Mouse (Mus musculus) gastrocnemius, postnatal 10 days (tissue): Measurements from ENCODE around the gene Rbl1. TPM values are rescaled to one million over a fixed set of nuclear protein-coding genes. Genes with fewer than 3 reads are reported as not detected.
A peak's percentile ranks its signal among the peaks of the same experiment; 100 is the strongest.
"Not testable (repeated sequence)": the region's sequence is repeated elsewhere in the genome, so short reads cannot be mapped to it uniquely, and the experiment has no call there.

Experiments used
- DNase-seq: peaks from one replicate; pipeline ENCODE4 v3.0.0; 2021; ENCODE audit warnings: mixed read lengths
- total RNA-seq, 2 experiments: library from RNA; stranded (reverse); gene quantifications; 2 replicates each; pipeline ENCODE4 v1.2.3; 2021

Rbl1 gene
- total RNA-seq, 2 experiments from 2014 or later = 5.7 to 6.9 TPM

DNA sequence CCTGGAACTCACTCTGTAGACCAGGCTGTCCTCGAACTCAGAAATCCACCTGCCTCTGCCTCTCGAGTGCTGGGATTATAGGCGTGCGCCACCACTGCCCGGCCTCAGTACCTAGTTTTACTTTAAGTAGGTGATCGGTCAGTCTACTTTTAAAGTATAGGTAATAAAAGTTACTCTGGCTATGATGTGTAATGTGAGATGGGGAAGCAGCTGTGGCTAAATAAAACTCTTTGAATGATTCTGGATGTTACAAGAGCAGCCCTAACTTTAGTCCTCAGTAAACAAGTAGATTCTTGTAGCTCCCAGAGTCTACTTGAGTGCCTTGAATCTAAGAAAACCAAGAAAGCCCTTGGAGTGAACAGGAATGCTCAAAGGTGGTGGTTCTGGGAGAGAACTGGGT, 31.4 kb downstream of the Rbl1 start:
- DNase-seq = no peak

DNA sequence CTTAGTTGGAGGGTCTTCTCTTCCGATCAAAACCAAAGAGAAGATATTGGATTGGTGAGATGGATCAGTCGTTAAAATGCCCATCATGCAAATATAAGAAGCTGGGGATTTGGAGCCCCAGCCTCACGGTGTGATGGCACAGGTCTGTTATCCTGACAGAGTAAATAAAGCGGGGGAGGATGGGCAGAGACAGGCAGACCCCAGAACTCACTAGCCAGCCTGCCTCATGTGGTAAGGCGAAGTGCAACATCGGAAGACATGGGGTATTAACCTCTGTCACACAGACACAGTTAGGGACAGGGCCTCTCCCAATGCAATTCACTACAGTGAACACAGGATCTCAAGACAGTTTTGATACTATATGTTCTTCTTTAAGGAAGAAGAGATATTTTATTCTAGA, 33.7 kb downstream of the Rbl1 start:
- no peak for DNase-seq

DNA sequence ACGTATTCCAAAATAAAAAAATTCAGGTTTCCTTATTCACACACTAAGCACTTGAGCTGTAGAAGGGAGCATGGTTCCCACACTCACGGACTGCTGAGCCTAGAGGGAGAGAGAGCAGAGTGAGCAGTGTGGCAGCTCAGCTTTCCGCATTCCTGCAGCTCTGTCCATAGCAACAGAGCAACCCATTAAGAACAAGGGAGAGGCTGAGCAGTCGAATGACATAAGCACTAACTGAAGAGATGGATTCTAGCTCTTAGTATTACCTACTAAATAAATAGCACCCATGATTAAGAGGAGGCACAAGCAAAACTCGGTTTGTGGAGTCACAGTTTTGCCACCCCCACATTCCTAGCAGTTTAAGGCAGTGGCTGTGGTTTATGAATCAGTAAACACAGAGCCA, 34.2 kb downstream of the Rbl1 start:
- no peak for DNase-seq

DNA sequence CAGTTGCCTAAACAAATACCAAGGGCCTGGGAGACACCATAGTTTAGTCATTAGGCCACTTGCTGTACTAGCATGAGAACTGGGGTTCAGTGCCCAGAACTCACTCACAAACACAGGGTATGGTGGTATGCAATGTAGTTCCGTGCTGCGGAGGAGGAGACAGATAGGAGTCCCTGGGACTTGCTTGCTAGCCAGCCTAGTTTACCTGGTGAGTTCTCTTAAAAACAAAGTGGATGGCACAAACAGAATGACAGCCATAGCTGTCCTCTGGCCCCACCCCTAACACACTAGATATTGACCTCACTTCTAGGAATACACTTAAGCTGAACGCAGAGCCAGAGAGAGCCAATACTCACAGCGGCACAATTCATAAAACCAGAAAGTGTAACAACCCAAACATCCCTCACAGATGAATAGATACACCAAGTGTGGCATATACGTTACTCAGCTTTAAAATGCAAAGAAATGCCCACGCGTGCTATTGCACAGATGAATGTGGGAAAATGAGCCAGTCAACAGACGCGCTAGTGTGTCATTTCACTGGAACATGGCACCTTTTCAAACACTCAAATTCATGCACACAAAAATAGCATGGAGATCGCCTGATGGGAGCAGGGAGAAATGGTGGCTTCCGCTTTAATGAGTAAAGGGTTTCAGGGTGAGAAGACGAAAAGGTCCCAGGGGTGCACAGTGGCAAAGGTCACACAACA, 37.8 kb downstream of the Rbl1 start:
- DNase-seq = no peak

DNA sequence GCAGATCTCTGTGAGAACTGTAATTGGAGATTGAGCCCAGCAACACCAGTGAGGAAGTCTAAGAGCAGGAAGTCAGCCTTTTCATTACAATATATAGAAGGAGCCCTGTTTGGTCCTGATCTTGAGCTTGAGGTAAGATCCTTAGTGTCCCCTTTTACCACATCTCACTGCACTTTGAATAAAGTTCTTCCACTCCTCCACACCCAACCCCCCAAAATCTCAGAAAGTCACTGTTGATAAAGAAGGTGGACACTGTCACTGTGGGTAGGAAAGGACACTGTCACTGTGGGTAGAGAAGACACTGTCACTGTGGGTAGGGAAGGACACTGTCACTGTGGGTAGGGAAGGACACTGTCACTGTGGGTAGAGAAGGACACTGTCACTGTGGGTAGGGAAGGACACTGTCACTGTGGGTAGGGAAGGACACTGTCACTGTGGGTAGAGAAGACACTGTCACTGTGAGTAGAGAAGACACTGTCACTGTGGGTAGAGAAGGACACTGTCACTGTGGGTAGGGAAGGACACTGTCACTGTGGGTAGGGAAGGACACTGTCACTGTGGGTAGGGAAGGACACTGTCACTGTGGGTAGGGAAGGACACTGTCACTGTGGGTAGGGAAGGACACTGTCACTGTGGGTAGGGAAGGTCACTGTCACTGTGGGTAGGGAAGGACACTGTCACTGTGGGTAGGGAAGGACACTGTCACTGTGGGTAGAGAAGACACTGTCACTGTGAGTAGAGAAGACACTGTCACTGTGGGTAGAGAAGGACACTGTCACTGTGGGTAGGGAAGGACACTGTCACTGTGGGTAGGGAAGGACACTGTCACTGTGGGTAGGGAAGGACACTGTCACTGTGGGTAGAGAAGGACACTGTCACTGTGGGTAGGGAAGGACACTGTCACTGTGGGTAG, 38.8 kb downstream of the Rbl1 start:
- DNase-seq = not testable (repeated sequence)

DNA sequence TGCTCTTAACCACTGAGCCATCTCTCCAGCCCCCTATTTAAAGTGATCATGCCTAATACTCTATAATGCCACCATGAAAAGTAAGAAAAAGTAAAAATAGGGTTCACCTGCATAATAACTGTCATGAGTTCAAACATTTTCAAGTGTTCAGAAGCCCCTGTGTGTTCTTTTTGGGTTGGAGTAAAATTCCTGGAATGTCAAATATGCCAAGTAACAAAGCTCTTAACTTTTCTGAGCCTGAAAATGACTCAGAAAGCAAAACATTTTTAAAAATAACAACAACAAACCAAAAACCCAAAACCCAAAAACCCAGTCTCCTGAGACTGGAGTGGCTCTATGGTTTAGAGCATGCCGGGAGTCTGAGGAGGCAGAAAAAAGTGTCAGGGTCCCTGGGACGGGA, 40.2 kb downstream of the Rbl1 start:
- DNase-seq = no peak

DNA sequence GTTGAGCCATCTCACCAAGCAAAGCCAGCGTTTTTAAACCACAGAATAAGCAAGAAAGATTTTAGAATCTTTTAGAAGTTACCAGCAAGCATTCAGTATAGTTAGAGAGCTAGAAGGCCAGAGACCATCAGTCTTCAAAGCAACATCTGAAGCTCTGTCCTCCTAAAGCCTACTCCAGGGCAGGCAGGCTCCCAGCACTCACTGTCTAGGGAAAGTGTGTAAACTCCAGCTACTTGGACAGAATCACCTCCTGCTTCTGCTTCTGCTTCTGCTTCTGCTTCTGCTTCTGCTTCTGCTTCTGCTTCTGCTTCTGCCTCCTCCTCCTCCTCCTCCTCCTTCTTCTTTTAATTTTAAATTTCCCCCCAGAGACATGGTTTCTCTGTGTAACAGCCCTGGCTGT, 48.3 kb downstream of the Rbl1 start:
- DNase-seq = no peak

DNA sequence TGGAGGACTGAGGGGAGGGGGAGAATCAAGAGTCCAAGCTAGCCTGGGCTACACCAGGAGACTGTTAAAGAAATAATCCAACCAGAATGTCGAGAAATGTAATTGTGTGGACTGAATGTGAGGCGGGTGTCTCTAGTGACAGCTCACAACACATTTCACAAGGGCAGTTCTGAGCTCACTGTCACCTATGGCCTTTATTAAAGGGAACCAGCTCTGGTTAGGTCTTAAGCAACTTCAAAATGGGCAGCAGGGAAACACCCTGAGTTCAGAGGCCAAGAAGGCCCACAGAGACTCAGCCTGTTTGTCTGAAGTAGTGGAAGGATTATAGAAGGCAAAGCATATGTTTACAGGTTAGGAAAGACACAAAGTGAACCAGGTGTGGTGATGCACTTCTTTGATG, 51.1 kb downstream of the Rbl1 start:
- DNase-seq = no peak

DNA sequence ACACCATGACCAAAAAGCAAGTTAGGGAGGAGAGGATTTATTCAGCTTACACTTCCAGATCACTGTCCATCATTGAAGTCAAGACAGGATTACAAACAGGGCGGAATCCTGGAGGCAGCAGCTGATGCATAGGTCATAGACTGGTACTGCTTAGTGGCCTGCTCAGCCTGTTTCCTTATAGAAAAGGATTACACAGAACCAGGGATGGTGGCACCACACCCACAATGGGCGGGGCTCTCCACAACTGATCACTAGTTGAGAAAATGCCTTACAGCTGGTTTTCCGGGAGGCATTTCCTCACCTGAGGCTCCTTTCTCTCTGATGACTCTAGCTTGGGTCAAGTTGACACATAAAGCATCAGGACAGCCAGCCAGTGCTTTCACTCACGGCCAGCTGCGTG, 55.9 kb downstream of the Rbl1 start:
- no peak for DNase-seq

DNA sequence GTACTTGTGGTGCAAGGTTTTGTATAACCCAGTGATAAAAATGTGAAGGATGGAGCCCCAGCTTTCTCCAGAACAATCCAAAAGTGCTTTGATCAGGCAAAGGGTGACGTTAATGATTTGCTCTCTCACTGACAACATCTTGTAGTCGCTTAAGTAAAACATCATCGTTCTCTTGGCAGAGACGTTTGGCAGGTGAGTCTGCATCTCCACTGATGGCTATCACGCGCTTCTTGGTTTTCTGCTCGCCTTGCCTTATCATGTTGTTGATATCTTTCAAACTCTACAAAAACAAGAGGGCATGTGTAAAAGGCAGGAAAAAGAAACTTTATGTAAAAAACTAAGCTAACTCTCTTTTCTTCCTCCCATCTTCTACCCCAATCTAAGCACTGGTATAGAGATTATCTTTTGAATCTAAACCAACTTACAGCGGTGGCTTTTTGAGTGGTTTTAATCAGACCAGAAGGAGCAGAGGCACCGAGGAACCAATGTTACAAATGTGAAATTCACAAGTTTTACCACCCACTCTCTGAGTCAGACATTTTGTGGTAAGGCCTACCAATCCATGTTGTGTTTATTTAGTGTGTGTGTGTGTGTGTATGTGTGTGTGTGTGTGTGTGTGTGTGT, 56.8 kb downstream of the Rbl1 start:
- DNase-seq = no peak

DNA sequence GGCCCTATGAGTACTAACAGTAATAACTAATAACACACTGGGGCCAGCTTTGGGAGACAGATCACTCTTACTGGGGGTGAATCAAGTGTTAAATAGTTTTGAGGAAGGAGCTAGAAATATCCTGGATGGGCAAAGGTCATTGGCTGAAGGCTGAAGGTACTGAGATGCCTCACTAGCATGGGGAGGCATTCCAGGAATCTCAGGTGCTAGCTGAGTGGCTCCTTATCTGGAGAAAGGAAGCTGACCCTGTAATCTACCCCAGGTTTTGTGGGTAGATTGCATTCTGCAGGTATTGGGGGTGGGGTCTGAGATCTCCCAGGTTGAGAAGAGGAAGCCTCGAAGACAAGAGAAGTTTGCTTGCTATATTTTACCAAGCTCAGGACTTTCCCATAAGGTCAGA, 59.2 kb downstream of the Rbl1 start:
- DNase-seq = no peak

DNA sequence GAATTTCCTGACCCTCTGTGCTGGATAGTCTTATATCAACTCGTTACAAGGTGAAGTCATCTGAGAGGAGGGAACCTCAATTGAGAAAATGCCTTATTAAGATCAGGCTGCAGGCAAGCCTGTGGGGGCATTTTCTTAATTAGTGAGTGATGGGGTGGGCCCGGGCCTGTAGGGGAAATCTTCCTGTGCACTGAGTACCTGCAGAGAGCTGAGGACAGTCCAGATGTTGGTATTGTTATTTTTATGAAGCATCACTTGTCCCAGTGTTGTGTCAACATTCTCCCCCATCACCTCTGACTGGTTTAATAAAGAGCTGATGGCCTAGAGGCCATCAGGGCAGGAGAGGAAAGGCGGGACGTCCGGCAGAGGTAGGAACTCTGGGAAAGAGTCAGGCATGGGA, 60.2 kb downstream of the Rbl1 start:
- no peak for DNase-seq

DNA sequence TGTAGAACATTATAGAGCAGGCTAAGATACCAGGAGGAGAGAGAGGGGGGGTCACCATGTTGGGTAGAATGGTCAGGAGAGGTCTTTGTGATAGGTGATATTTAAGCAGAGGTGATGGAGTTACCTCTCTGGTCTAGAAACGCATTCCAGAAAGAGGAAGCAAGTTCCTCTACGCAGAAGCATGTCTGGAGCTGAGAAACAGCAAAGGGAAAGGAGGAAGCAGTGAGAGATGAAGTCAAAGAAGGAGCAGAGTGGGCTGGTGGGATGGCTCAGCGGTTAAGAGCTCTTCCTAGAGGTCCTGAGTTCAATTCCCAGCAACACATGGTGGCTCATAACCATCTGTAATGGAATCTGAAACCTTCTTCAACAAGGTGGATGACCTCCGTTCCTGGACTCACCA, 62.4 kb downstream of the Rbl1 start:
- DNase-seq = no peak

DNA sequence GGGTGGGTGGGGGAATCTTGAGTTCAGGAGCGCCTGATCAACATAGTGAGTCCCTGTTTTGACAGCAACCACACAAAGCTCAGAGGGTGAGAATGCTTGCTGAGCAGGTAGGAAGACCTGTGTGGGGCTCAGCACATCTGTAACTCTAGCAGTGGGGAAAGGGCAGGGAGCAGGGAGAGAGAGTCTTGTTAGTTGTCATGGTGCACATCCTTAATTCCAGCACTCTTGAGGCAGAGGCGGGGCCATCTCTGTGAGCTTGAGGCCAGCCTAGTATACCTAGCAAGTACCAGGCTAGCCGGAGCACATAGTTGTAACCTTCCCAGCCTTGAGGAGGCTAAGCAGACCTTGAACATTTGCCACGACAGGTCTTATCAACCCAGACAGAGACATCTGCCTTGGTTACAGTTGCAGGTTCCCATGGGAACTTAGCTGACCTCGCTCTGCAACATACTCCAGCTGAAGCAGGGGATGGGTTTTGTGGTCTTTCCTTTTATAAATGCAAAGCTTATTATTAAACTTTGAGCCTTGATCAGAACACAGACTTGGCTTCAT, 65.0 kb downstream of the Rbl1 start:
- DNase-seq = no peak

DNA sequence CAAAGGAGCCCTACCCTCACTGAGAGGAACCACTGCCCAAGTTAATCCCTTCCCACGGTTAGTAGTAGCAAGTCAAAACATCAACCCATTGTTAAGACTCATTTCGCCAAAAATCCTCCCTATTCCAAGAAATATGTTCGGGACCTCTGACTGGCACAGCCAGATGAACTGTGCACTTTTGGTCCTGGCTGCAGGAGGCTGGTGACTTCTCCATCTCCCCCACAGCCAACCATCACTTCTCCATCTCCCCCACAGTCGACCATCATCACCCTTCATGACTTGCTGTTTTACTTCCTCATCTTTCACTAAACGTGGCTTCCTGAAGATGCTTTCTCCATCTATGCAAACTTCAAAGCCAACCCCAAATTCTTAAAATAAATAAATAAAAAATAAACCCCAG, 65.5 kb downstream of the Rbl1 start:
- DNase-seq = no peak

DNA sequence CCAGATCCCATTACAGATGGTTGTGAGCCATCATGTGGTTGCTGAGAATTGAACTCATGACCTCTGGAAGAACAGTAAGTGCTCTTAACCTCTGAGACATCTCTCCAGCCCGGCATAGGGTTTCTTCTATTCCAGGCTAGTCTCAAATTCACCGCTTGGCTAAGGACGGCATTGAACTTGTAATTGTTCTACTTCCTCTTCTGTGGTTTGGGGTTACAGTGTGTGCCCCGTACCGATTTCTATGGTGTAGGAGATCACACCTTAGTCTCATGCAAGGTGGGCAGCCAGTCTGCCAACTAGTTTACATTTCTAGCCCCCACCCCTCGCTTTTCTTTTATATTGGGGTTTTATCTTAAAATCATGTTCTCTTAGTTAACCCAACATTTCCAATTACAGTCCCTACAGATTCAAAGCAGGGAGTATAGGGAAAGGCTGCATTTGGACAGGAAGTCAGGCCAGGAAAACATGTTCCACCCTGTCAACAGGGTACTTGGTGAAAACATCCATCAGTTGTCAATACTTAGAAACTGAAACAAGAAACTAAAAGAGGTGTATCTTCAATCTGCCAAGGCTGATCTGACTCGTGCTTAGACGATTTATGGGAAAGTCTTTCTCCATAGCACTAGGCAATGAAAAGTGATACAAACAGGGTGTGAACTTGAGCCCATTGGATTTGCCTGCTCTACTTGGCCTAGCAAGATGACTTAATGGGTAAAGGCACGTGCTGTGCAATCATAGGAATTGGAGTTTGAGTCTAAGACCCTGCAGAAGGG, 66.2 kb downstream of the Rbl1 start:
- DNase-seq = no peak

DNA sequence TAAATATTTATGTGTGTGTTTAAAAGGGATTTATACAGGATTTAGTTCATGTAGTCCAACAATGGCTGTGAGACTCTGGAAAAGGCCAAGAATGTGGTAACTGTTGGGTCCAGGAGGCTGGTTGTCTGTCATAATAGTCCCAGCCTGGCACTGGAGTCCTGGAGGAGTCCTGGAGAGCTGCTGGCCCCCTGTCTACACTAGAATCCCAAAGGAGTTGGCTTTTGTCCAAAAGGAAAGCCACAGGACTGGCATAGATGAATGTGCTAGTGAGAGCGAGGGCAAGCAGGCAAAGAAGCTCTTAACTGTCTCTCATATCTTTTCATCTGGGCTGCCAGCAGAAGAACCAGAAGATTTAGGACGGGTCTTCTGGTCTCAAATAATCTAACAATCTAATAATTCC, 67.7 kb downstream of the Rbl1 start:
- no peak for DNase-seq

DNA sequence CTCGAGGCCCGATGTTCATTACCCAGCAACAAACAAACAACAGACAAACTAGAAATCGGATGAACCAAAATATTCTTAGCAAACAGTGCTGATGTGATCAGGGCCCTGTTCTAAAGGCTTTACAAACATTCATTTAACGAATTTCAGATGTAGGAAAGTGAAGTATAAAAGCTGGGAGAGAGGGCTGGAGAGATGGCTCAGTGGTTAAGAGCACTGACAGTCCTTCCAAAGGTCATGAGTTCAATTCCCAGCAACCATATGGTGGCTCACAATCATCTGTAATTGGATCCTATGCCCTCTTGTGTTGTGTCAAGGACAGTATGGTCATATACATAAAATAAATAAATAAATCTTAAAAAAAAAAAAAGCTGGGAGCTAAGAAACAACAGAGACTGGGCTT, 68.2 kb downstream of the Rbl1 start:
- no peak for DNase-seq

DNA sequence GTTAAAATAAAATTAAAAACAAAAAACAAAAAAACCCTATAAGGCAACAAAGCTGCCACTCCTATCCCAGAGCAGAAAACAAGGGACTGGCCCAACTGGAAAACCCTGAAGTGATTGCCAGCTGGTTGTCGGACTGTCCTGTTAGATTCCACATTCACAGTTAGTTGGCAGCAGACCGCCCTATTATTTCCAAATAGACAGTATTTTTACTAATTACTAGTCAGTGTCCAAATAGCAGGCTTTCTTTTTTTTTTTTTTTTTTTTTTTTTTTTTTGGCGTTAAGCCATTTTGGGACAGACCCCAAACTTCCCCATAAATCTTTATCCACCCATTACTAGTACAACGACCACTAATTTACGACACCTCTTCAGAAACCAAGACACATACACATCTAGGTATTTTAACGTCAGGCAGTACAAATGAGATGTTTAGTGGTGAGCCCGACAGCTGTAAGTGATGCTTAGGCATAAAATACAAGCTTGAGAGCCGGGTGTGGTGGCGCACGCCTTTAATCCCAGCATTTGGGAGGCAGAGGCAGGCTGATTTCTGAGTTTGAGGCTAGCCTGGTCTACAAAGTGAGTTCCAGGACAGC, 68.7 kb downstream of the Rbl1 start:
- DNase-seq = peak; percentile 16

DNA sequence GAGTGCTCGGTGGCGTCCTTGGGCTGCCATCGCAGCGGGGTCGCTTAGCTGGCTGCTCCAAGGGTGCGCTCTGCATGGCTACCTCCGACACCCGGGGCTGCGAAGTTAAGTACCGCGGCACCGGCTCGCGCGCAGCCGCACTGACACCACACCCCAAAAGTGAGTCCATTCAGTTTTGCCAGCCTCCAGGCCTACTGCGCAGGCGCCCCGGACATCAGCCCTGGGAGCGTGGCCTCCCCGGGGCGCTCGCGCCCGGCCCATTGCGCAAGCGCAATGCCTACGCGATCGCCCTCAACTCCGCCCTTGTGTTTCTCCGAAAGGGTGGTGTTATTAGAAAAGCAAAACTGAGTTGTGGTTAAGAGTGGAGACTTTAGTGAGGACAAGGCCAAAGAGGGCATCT, 69.3 kb downstream of the Rbl1 start, which contains the start of gene Samhd1:
TSS of gene Samhd1 (minus strand) at position 252 of the 400 bp plus-strand sequence.
- peak; percentile 95 for DNase-seq

DNA sequence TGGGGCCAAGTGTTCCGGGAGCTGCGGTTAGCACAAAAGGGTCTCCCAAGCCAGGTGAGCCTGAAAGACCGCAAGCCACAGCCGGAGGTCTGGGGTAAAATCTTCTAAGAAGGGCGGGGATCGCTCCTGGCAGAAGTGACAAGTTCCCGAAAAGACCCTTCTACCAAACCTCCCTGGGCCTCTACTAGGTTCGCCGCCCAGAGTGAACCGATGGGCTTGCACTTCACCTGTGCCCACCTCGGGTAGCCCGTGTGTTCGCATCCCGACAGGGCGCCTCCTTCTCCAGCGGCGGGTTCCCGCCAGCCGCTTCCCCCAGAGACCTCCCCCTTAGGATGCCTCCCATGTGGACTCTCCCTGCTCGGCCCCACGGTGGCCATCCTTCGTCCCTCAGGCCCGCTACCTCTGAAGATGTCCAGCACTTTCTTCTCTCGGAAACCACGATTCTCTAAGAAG, 69.8 kb downstream of the Rbl1 start:
- peak; percentile 46 for DNase-seq
